In the genomic region with DNA sequence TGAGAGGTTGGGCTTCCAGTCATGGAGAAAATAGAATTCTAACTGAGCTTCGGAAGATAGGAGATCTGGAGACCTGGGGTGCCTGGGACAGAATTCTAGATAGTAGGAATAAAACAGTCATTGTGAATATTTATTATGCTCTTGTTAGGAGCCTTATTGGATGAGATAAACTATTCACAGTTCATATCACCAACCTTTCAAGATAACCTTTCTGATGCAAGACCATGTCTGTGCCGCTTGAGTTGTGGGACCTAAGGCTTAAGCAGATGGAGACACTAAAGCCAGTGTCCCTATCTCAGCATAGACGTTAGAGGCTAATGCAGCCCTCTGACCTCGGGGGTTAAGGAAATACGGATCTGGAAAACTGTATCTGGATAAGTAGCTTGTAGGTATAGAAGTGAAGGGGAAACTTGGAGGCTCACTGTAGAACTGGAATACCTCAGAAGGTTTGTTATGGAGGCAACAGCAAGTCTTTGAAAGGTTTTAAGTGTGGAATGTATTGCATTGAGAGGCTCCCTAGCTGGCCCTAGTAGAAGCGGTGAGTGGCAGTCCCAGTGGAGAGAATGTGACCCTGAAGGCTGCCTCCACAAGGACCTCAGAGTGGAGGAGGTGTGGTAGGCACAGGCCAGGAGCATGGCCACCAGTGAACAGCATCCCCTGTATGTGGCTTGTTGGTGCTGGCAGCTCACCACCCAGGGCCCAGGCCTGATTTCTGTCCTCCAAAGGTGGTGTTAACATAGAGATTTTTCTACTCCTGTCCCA, we compare ENCODE assay signal across 26 mouse cellular contexts. TPM values are rescaled to one million over a fixed set of nuclear protein-coding genes. Genes with fewer than 3 reads are reported as not detected.
A peak's percentile ranks its signal among the peaks of the same experiment; 100 is the strongest.
DNase-seq lines count a peak whose midpoint lies in the region; ATAC-seq lines count a peak whose summit lies in the region.
"Had no signal": no experiment of that assay in that cellular context is flagged by ENCODE, and none has a peak within 500 bp of the region (broad histone marks: within the 10 kb centered on the region; RNA-seq: fewer than 3 reads in every experiment).

No protein-coding gene starts in this region.

- no peaks in the 10 kb centered on the region for H3K9me3 ChIP-seq in heart, embryonic 10.5 days
- H3K9me3 ChIP-seq in heart, embryonic 13.5 days: no peaks in the 10 kb centered on the region
- no peaks in the 10 kb centered on the region for H3K9me3 ChIP-seq in lung, embryonic 15.5 days
- H3K9me3 ChIP-seq: embryonic facial prominence, embryonic 12.5 days; embryonic facial prominence, embryonic 15.5 days; hindbrain, embryonic 10.5 days; hindbrain, embryonic 13.5 days had no signal

- peak overlapping the region; percentile 47; the same call in 1 of the 2 replicates for H3K27ac ChIP-seq in heart, embryonic 10.5 days
- H3K27ac ChIP-seq in heart, embryonic 13.5 days (replicated peaks): peak overlapping the region; percentile 59; the same call in 1 of the 2 replicates
- H3K27ac ChIP-seq in lung, embryonic 15.5 days: peak overlapping the region; percentile 44
- H3K27ac ChIP-seq: embryonic facial prominence, embryonic 12.5 days; embryonic facial prominence, embryonic 15.5 days; gastrocnemius, adult 2 months; heart, adult 2 months; hindbrain, embryonic 10.5 days; hindbrain, embryonic 13.5 days had no signal

- no peak; the same call in 1 of the 2 replicates for ATAC-seq in heart, embryonic 13.5 days (ENCODE audit: extremely low read depth, insufficient number of reproducible peaks, low FRiP score, low TSS enrichment)
- ATAC-seq in lung, embryonic 15.5 days (ENCODE audit: borderline replicate concordance, extremely low read depth, low FRiP score, low TSS enrichment): no peak
- ATAC-seq: forebrain, embryonic 14.5 days; forebrain, postnatal 0 days; hindbrain, embryonic 16.5 days; intestine, postnatal 0 days; Patski had no signal

- peaks cover 7% of the 10 kb centered on the region; the same call in 1 of the 2 replicates for H3K36me3 ChIP-seq in heart, embryonic 10.5 days
- peaks cover 10% of the 10 kb centered on the region; the same call in 1 of the 2 replicates for H3K36me3 ChIP-seq in heart, embryonic 13.5 days
- no peaks in the 10 kb centered on the region for H3K36me3 ChIP-seq in lung, embryonic 15.5 days
- H3K36me3 ChIP-seq: embryonic facial prominence, embryonic 15.5 days had no signal

- H3K4me2 ChIP-seq in heart, embryonic 13.5 days: no peak overlapping the region
- H3K4me2 ChIP-seq in lung, embryonic 15.5 days: no peak overlapping the region
- H3K4me2 ChIP-seq: embryonic facial prominence, embryonic 12.5 days; embryonic facial prominence, embryonic 15.5 days; hindbrain, embryonic 13.5 days had no signal

- no peak overlapping the region for H3K9ac ChIP-seq in heart, embryonic 13.5 days
- no peak overlapping the region for H3K9ac ChIP-seq in lung, embryonic 15.5 days
- H3K9ac ChIP-seq: embryonic facial prominence, embryonic 12.5 days; embryonic facial prominence, embryonic 15.5 days; forebrain, postnatal 0 days; hindbrain, embryonic 13.5 days had no signal

- H3K4me3 ChIP-seq in heart, embryonic 10.5 days: no peak overlapping the region
- H3K4me3 ChIP-seq in heart, embryonic 13.5 days: no peak overlapping the region
- H3K4me3 ChIP-seq in lung, embryonic 15.5 days: no peak overlapping the region
- H3K4me3 ChIP-seq: embryonic facial prominence, embryonic 12.5 days; embryonic facial prominence, embryonic 15.5 days; gastrocnemius, adult 2 months; heart, adult 2 months; hindbrain, embryonic 10.5 days; hindbrain, embryonic 13.5 days had no signal

- no peaks in the 10 kb centered on the region for H3K27me3 ChIP-seq in heart, embryonic 10.5 days (ENCODE audit: insufficient read depth, poor library complexity, severe bottlenecking)
- H3K27me3 ChIP-seq in heart, embryonic 13.5 days (replicated peaks): no peaks in the 10 kb centered on the region
- no peaks in the 10 kb centered on the region for H3K27me3 ChIP-seq in lung, embryonic 15.5 days
- H3K27me3 ChIP-seq: embryonic facial prominence, embryonic 12.5 days; embryonic facial prominence, embryonic 15.5 days; hindbrain, embryonic 13.5 days; Patski had no signal

- H3K4me1 ChIP-seq in heart, embryonic 10.5 days: peaks cover 48% of the 10 kb centered on the region
- peaks cover 48% of the 10 kb centered on the region for H3K4me1 ChIP-seq in heart, embryonic 13.5 days
- H3K4me1 ChIP-seq in lung, embryonic 15.5 days: peaks cover 26% of the 10 kb centered on the region; the same call in 1 of the 2 replicates

- WGBS in heart, embryonic 10.5 days: 46% methylated on average over 6 of the region's 6 CpGs
- 52% methylated on average over 6 of the region's 6 CpGs for WGBS in heart, embryonic 13.5 days
- 66% methylated on average over 6 of the region's 6 CpGs for WGBS in lung, embryonic 15.5 days

- DNase-seq in heart, embryonic 10.5 days (ENCODE audit: low spot score): no peak
- DNase-seq in heart, adult 9 months (ENCODE audit: low spot score in 2 of 2): no peak
- DNase-seq in heart, adult 11 months: no peak
- DNase-seq in lung, postnatal 10 days: no peak
- peak; percentile 40 for DNase-seq in lung, postnatal 36 days
- DNase-seq in lung, postnatal 14 days: no peak
- DNase-seq: adrenal gland, postnatal 10 days; adrenal gland, postnatal 36 days; cerebellum, adult 2 months; cerebellum, adult 9-11 months; cerebellum, postnatal 25 days; forebrain, postnatal 0 days; gastrocnemius, adult 2 months; gastrocnemius, postnatal 14 days; heart, adult 2 months; heart, postnatal 36 days had no signal

RNA-seq across cellular contexts. Expression of a gene that starts 52.2 kb away (rescaled TPM):
- 93.6 and 93.9 TPM in 2 replicates for polyA plus RNA-seq in heart, embryonic 10.5 days (2016; fragmentation: Nextera tagmentation; extraction: Ambion mirVana)
- polyA plus RNA-seq in heart, embryonic 13.5 days (2015; fragmentation: Nextera tagmentation; extraction: Ambion mirVana): 65.2 and 69.6 TPM in 2 replicates
- 78.0 and 83.0 TPM in 2 replicates for polyA plus RNA-seq in lung, embryonic 15.5 days (2015; fragmentation: Nextera tagmentation; extraction: Ambion mirVana)
